Mouse (Mus musculus) lung, embryonic 15.5 days (tissue): ENCODE results near the gene Il31. TPM values are rescaled to one million over a fixed set of nuclear protein-coding genes. Genes with fewer than 3 reads are reported as not detected.

Experiments used
- ATAC-seq: fragments of 200-750 bp; cut with Nextera tagmentation; 2 replicates; pipeline ENCODE4 v1.8.0; 2017; ENCODE audit warnings: moderate number of reproducible peaks, borderline replicate concordance; ENCODE audit not compliant: low FRiP score, low TSS enrichment; ENCODE audit errors: extremely low read depth
- H3K27ac ChIP-seq: fragments of 300-500 bp; sonication (generic); 2 replicates; pipeline ENCODE4 v1.5.1; 2015; ENCODE audit warnings: moderate library complexity, mild to moderate bottlenecking, inconsistent platforms
- H3K27me3 ChIP-seq: fragments of 300-500 bp; sonication (generic); 2 replicates; pipeline ENCODE4 v1.6.1; 2015; ENCODE audit warnings: inconsistent platforms
- H3K36me3 ChIP-seq: fragments of 300-500 bp; sonication (generic); 2 replicates; pipeline ENCODE4 v1.6.1; 2015; ENCODE audit warnings: inconsistent platforms
- H3K4me1 ChIP-seq: fragments of 300-500 bp; sonication (generic); 2 replicates; pipeline ENCODE4 v1.6.1; 2015; ENCODE audit warnings: inconsistent platforms
- H3K4me2 ChIP-seq: fragments of 300-500 bp; sonication (generic); 2 replicates; pipeline ENCODE4 v1.6.1; 2015; ENCODE audit warnings: inconsistent platforms, mild to moderate bottlenecking, moderate library complexity
- H3K4me3 ChIP-seq: fragments of 300-500 bp; sonication (generic); 2 replicates; pipeline ENCODE4 v1.5.1; 2015; ENCODE audit warnings: mild to moderate bottlenecking, inconsistent platforms
- H3K9ac ChIP-seq: fragments of 300-500 bp; sonication (generic); 2 replicates; pipeline ENCODE4 v1.6.1; 2015; ENCODE audit warnings: inconsistent platforms
- H3K9me3 ChIP-seq: fragments of 300-500 bp; sonication (generic); 2 replicates; pipeline ENCODE4 v1.6.1; 2016; ENCODE audit warnings: inconsistent platforms
- WGBS: fragments of 180-500 bp; shearing (Covaris S2); methylation state at CpG from one replicate; pipeline ENCODE4 v1.1.7; 2015; 5-methylcytosine and 5-hydroxymethylcytosine counted together
- microRNA-seq: library from miRNA; unstranded; fragments of <30 nt; microRNA quantifications from one replicate; pipeline ENCODE4, GENCODE M21; 2016
- polyA plus RNA-seq: library from polyadenylated mRNA; unstranded; fragments of >200 nt; fragmentation: Nextera tagmentation; extraction: Ambion mirVana; gene quantifications from 2 replicates; pipeline ENCODE4 v1.2.1, GENCODE M21; 2015

Il31 gene
- polyA plus RNA-seq, 1 experiment from 2014 or later: not detected

GRCm38 (mm10) chr5:123436071-123436779 lies 53.1 kb downstream of the Il31 start:
- Histone ChIP-seq H3K9me3 (no peaks in the 10 kb centered on the region), H3K9ac (no peak overlapping the region), H3K4me3 (no peak overlapping the region), H3K4me1 (peaks cover 40% of the 10 kb centered on the region), H3K4me2 (no peak overlapping the region), H3K27ac (peak overlapping the region; percentile 30; the same call in 1 of the 2 replicates), H3K27me3 (no peaks in the 10 kb centered on the region), H3K36me3 (peaks cover 4% of the 10 kb centered on the region; the same call in 1 of the 2 replicates)
- WGBS: 46% methylated on average over 8 of the region's 8 CpGs
- ATAC-seq: 0 out of 2 replicates have a peak, but pooled peaks have one; percentile 43

GRCm38 (mm10) chr5:123432305-123432874 lies 56.9 kb downstream of the Il31 start:
- H3K36me3 ChIP-seq: no peaks in the 10 kb centered on the region
- H3K9me3 ChIP-seq: no peaks in the 10 kb centered on the region
- peak; percentile 71 for ATAC-seq
- H3K4me1 ChIP-seq: peaks cover 45% of the 10 kb centered on the region
- no peaks in the 10 kb centered on the region for H3K27me3 ChIP-seq
- 27% methylated on average over 3 of the region's 3 CpGs for WGBS
- no peak overlapping the region for H3K9ac ChIP-seq
- H3K27ac ChIP-seq: peak overlapping the region; percentile 80
- 0 out of 2 replicates have a peak overlapping the region, but pooled peaks have one; percentile 9 for H3K4me2 ChIP-seq
- no peak overlapping the region for H3K4me3 ChIP-seq

- 42% methylated on average over 13 of the region's 13 CpGs for whole genome bisulfite sequencing
Measured at GRCm38 (mm10) chr5:123431524-123432304, 57.6 kb downstream of the Il31 start.

More at GRCm38 (mm10) chr5:123431524-123432304, 57.6 kb downstream of the Il31 start:
- Histone ChIP-seq H3K27ac (peak overlapping the region; percentile 80), H3K4me1 (peaks cover 45% of the 10 kb centered on the region), H3K4me3 (no peak overlapping the region), H3K9ac (no peak overlapping the region), H3K9me3 (no peaks in the 10 kb centered on the region), H3K27me3 (no peaks in the 10 kb centered on the region), H3K36me3 (no peaks in the 10 kb centered on the region), H3K4me2 (peak overlapping the region; percentile 9; the same call in 1 of the 2 replicates)
- peak; percentile 66; the same call in 1 of the 2 replicates for ATAC-seq

Small RNAs within 50 kb of the gene (microRNA-seq; reads per million reads assigned to microRNA genes)
- gene Mir7647: 2.8 reads per million, percentile 10 among the genes with 10 or more reads in this experiment

Other genes with a start within 250 kb of the Il31 start
- gene Wdr66, start 237.4 kb downstream of the Il31 start, polyA plus RNA-seq: 0.84 and 1.00 TPM in 2 replicates
- 21.2 and 24.6 TPM in 2 replicates for gene Bcl7a, start 145.7 kb downstream of the Il31 start, polyA plus RNA-seq
- gene Mlxip, start 94.7 kb downstream of the Il31 start, polyA plus RNA-seq: 17.1 and 20.6 TPM in 2 replicates
- gene Lrrc43, start 184 bp downstream of the Il31 start, polyA plus RNA-seq: 0.60 and 0.65 TPM in 2 replicates
- gene B3gnt4, start 21.0 kb upstream of the Il31 start, polyA plus RNA-seq: 0.40 and 0.54 TPM in 2 replicates
- 109 and 115 TPM in 2 replicates for gene Diablo, start 34.7 kb upstream of the Il31 start, polyA plus RNA-seq
- 0.36 and 1.3 TPM in 2 replicates for gene Gm49027, start 36.0 kb upstream of the Il31 start, polyA plus RNA-seq
- 24.1 and 24.7 TPM in 2 replicates for gene Vps33a, start 83.5 kb upstream of the Il31 start, polyA plus RNA-seq
- 35.5 and 39.1 TPM in 2 replicates for gene Clip1, start 195.1 kb upstream of the Il31 start, polyA plus RNA-seq
- 67.1 and 90.4 TPM in 2 replicates for gene Zcchc8, start 231.6 kb upstream of the Il31 start, polyA plus RNA-seq